Mouse (Mus musculus): ENCODE results near the gene Ece1. TPM values are rescaled to one million over a fixed set of nuclear protein-coding genes. Genes with fewer than 3 reads are reported as not detected.

Gene Ece1
- total RNA-seq, 2 experiments from 2014 or later: 57.9 to 67.9 TPM

GRCm38 (mm10) chr4:137910382-137911009 is 48.5 kb downstream of the Ece1 start:
- intact Hi-C loops (cut with DNase I): loop anchor here (2.0 kb wide), 1 partner anchor 40 kb away; no protein-coding TSS in a partner anchor
- peak in 1 of 2 experiments; percentile 36 for DNase-seq

- intact Hi-C loops (cut with DNase I): loop anchor here (2.0 kb wide), 1 partner anchor 39 kb away; no protein-coding TSS in a partner anchor
- no peak for DNase-seq
Observed at GRCm38 (mm10) chr4:137911657-137912056, 49.6 kb downstream of the Ece1 start.

GRCm38 (mm10) chr4:137912768-137913305 is 50.8 kb downstream of the Ece1 start:
- intact Hi-C loops (cut with DNase I): no loop called here
- no peak for DNase-seq

GRCm38 (mm10) chr4:137913321-137914057 is 51.5 kb downstream of the Ece1 start:
- intact Hi-C loops (cut with DNase I): no loop called here
- DNase-seq: peak; percentile 75 to 86

GRCm38 (mm10) chr4:137917591-137917990 is 55.6 kb downstream of the Ece1 start:
- intact Hi-C loops (cut with DNase I): no loop called here

GRCm38 (mm10) chr4:137918559-137918958 is 56.5 kb downstream of the Ece1 start:
- intact Hi-C loops (cut with DNase I): no loop called here
- no peak for DNase-seq

More at GRCm38 (mm10) chr4:137917591-137917990, 55.6 kb downstream of the Ece1 start:
- DNase-seq: no peak

GRCm38 (mm10) chr4:137919116-137919515 is 57.1 kb downstream of the Ece1 start:
- intact Hi-C loops (cut with DNase I): no loop called here
- DNase-seq: no peak

- intact Hi-C loops (cut with DNase I): no loop called here
- DNase-seq: no peak
Observed at GRCm38 (mm10) chr4:137920005-137920404, 58.0 kb downstream of the Ece1 start.

- intact Hi-C loops (cut with DNase I): no loop called here
- DNase-seq: no peak
Observed at GRCm38 (mm10) chr4:137920500-137920961, 58.5 kb downstream of the Ece1 start.

- intact Hi-C loops (cut with DNase I): no loop called here
- no peak for DNase-seq
Observed at GRCm38 (mm10) chr4:137921510-137921909, 59.5 kb downstream of the Ece1 start.

GRCm38 (mm10) chr4:137923052-137923451 is 61.0 kb downstream of the Ece1 start:
- intact Hi-C loops (cut with DNase I): no loop called here
- no peak for DNase-seq

- intact Hi-C loops (cut with DNase I): no loop called here
- DNase-seq: no peak
Observed at GRCm38 (mm10) chr4:137925176-137925575, 63.1 kb downstream of the Ece1 start.

GRCm38 (mm10) chr4:137926161-137926560 is 64.1 kb downstream of the Ece1 start:
- DNase-seq: no peak
- intact Hi-C loops (cut with DNase I): no loop called here

GRCm38 (mm10) chr4:137927136-137927535 is 65.1 kb downstream of the Ece1 start:
- no peak for DNase-seq
- intact Hi-C loops (cut with DNase I): no loop called here

- no peak for DNase-seq
- intact Hi-C loops (cut with DNase I): no loop called here
Observed at GRCm38 (mm10) chr4:137927741-137928535, 65.9 kb downstream of the Ece1 start.

GRCm38 (mm10) chr4:137928813-137929212 is 66.8 kb downstream of the Ece1 start:
- no peak for DNase-seq
- intact Hi-C loops (cut with DNase I): no loop called here

- no peak for DNase-seq
- intact Hi-C loops (cut with DNase I): no loop called here
Observed at GRCm38 (mm10) chr4:137929341-137930016, 67.4 kb downstream of the Ece1 start.

GRCm38 (mm10) chr4:137930500-137931008 is 68.5 kb downstream of the Ece1 start:
- intact Hi-C loops (cut with DNase I): no loop called here
- no peak for DNase-seq

GRCm38 (mm10) chr4:137931009-137931757 is 69.1 kb downstream of the Ece1 start:
- intact Hi-C loops (cut with DNase I): no loop called here
- DNase-seq: peak; percentile 62 to 68

All from gastrocnemius, postnatal 36 days (tissue).